Mouse (Mus musculus) stomach, postnatal 0 days (tissue): ENCODE measurements at regions not wholly inside any gene's neighbourhood (a gene's known extent, or its start where the extent isn't known, plus 50 kb on each side); places are given as distances from the start of the nearest gene placed in this dataset.

Experiments used
- ATAC-seq: fragments of 200-750 bp; cut with Nextera tagmentation; 2 replicates; pipeline ENCODE4 v1.8.0; 2017; ENCODE audit not compliant: low FRiP score, low TSS enrichment
- DNase-seq: peaks from one replicate; pipeline ENCODE4 v3.0.0-alpha.2; 2016; ENCODE audit warnings: low spot score
- H3K27ac ChIP-seq: fragments of 300-500 bp; sonication (generic); replicated peaks from 2 replicates; pipeline ENCODE4 v1.5.1; 2014; ENCODE audit warnings: mild to moderate bottlenecking, control low read depth
- H3K27me3 ChIP-seq: fragments of 300-500 bp; sonication (generic); 2 replicates; pipeline ENCODE4 v1.6.1; 2014; ENCODE audit warnings: low read length; ENCODE audit not compliant: control insufficient read depth, insufficient read depth
- H3K36me3 ChIP-seq: fragments of 300-500 bp; sonication (generic); 2 replicates; pipeline ENCODE4 v1.6.1; 2014; ENCODE audit warnings: low read length, mixed read lengths; ENCODE audit not compliant: control insufficient read depth, insufficient read depth
- H3K4me1 ChIP-seq: fragments of 300-500 bp; sonication (generic); replicated peaks from 2 replicates; pipeline ENCODE4 v1.6.1; 2014; ENCODE audit warnings: antibody characterized with exemption; ENCODE audit not compliant: control insufficient read depth, insufficient read depth
- H3K4me2 ChIP-seq: fragments of 300-500 bp; sonication (generic); replicated peaks from 2 replicates; pipeline ENCODE4 v1.6.1; 2014; ENCODE audit warnings: low read depth, mild to moderate bottlenecking, control low read depth, moderate library complexity
- H3K4me3 ChIP-seq: fragments of 300-500 bp; sonication (generic); 2 replicates; pipeline ENCODE4 v1.5.1; 2014; ENCODE audit warnings: low read depth, low read length, control low read depth
- H3K9ac ChIP-seq: fragments of 300-500 bp; sonication (generic); 2 replicates; pipeline ENCODE4 v1.6.1; 2014; ENCODE audit warnings: mild to moderate bottlenecking, low read length, control low read depth, mixed read lengths
- H3K9me3 ChIP-seq: fragments of 300-500 bp; sonication (generic); 2 replicates; pipeline ENCODE4 v1.6.1; 2016; ENCODE audit warnings: low read length; ENCODE audit not compliant: control insufficient read depth
- CTCF ChIP-seq: IDR thresholded peaks from 2 replicates; pipeline ENCODE4 v1.5.1; 2016; ENCODE audit warnings: antibody characterized with exemption, low read depth, mild to moderate bottlenecking, moderate library complexity
- EP300 ChIP-seq: optimal IDR thresholded peaks from 2 replicates; pipeline ENCODE3; 2016; ENCODE audit warnings: antibody characterized with exemption
- WGBS: fragments of 180-500 bp; shearing (Covaris S2); extraction: QIAGEN DNeasy Blood & Tissue Kit; methylation state at CpG from one replicate; pipeline ENCODE4 v1.1.7; 2014; 5-methylcytosine and 5-hydroxymethylcytosine counted together

DNA sequence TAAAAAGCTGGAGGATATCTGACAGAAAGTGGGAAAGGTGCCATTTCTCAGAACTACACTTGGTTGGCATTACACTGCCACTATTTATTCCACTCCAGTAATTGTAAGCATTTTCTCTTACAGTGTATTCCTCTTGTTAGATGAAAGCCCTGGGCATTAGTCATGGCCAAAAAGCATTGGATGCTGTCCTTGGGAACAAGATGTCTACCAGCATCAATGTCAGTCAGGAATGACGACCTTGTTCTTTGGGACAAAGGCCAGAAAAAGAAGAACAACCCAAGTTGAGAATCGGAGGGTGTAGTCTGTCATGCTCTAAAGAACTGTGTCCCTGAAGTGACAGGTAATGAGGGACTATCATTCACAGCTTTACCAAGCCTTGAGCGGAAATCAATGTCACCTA lies 662.1 kb upstream of the Gm10800 start:
- TF ChIP-seq CTCF (no peak), EP300 (no peak)
- no peak overlapping the region for H3K27ac ChIP-seq
- no peaks in the 10 kb centered on the region for H3K36me3 ChIP-seq
- H3K4me3 ChIP-seq: no peak overlapping the region
- no peaks in the 10 kb centered on the region for H3K9me3 ChIP-seq
- H3K4me2 ChIP-seq: no peak overlapping the region
- WGBS: 74% methylated on average over 3 of the region's 3 CpGs
- ATAC-seq: no peak
- H3K9ac ChIP-seq: no peak overlapping the region
- H3K27me3 ChIP-seq: no peaks in the 10 kb centered on the region
- no peaks in the 10 kb centered on the region for H3K4me1 ChIP-seq
- DNase-seq: no peak
